Mouse (Mus musculus): ENCODE data around the gene Ephb1.

Gene Ephb1

GRCm38 (mm10) chr9:101909491-101909890 lies 445.0 kb downstream of the Ephb1 start:
- no peak for DNase-seq (ENCODE audit: low read depth, low spot score)

DNA sequence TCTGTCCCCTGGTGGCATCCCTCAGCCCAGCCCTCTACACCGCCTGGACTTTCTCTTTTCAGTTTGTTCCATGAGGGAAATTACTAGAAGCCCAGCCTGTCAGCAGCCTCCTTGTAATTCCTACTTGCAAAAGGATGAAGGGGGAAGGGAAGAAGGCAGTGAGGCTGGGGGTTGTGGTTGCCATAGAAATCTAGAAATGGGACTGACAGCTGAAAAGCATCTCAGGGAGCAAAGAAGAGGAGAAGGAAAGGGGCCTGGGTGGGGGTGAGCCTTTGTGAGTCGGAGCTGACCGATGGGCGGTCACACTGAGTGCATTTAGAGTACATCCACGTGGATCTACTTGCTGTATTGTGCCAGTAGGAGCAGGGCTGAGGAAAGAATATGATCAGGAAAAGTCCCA lies 445.6 kb downstream of the Ephb1 start:
- DNase-seq (ENCODE audit: low read depth, low spot score), result no peak

DNA sequence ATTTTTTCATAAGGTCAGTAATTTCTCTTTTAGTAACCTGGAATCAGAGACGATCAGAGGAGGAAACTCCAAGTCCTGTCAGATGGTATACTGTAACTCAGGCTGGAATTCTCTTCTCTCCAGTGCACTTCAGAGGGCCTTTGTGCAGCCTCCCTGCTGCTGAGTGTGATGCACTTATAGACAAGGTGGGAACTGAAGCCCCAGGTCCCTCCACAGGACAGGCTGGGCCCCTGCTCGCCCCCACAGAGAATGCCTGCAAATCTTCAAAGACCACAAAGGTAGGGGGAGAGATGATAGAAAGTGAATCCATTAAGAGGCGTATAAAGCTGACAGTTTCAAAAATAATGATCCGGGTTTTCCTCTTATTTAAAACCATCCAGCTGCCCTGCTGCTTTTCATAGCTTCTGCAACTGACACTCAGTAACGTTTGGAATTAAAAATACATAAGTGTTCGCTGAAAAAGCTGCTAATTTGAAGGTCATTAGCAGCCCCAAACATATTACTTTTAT lies 446.7 kb downstream of the Ephb1 start:
- no peak for DNase-seq (ENCODE audit: low read depth, low spot score)

- no peak for DNase-seq (ENCODE audit: low read depth, low spot score)
Observed at GRCm38 (mm10) chr9:101903406-101903805, 451.1 kb downstream of the Ephb1 start.

- DNase-seq (ENCODE audit: low read depth, low spot score), result no peak
Observed at GRCm38 (mm10) chr9:101897851-101898250, 456.6 kb downstream of the Ephb1 start.

DNA sequence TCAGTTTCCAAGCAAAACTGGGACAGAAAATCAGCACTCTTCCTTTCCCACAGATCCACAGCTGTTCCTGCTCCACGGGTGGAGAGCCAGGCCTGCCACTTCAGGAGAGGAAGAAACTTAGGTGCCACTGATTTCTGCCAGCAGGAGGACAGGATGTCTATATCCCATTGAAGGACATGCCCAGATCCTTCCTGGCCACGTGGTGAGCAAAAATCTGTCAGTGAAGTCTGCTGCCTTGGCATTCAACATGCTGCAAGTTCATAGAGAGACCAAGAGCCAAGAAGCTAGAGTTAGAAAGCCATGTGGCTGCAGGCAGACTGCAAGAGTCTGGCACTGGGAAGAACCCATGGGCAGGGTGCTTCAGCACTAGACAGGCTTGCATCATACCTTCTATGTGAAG lies 471.2 kb downstream of the Ephb1 start:
- no peak for DNase-seq (ENCODE audit: low read depth, low spot score)

DNA sequence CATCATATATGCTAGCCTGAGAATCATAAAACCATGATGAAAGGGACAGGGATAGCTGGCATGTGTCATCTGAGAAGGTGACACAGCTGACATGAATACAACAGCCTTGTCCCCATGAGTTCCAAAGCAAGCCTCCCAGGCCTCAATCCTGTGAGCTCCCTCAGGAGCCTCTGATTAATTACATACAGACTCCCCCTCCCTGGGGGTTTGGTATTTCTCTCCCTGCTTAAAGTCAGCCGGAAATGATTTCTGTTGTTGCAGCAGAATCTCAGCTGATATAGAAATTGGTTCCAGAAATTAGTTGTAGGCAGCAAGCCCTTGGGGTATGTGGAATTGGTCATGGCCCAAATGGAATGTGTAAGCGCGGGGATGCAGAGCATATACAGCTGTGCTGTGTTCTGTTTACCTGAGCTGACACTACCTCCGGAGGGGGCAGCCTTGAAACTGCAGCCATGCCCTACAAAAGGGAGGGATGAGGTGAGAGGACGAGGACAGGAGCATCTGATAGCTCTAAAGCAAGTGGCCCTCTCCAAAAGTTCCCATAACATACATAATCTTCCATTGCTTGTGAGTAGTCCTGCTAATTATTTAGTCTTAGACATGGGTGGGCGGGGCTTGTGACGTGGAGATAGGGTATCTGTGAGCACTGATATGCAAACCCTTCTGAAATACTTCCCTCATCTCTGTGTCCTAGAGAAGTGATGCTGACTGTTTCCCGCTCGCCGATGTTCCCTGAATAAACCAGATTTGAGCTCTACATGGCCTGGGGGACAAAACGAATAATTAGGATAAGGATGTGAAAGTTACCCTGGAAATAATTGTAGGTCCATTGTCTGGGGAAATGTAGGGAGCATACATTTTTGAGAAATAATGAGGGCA lies 477.1 kb downstream of the Ephb1 start:
- DNase-seq (ENCODE audit: low read depth, low spot score), result no peak

DNA sequence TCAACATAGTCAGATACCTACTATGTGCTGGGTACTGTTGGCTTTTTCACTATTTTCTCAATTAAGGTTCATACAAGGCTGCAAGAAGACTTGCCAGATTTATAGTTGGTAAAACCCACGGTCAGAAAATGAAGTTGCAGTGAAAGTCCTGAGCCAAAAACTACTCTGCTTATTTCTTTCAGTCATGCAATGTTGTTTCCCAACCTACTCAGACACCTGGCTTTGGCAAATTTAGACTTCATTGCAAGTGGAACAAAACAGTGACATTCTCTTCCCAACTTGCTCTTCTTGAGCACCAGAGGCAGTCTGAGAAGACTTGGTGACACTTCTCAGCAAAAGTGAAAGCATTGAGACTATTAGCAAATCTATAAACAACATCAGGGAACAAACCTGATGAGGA lies 479.2 kb downstream of the Ephb1 start:
- no peak for DNase-seq (ENCODE audit: low read depth, low spot score)
